Mouse (Mus musculus) ovary, postnatal 36 days (tissue): ENCODE measurements around the gene Birc6.

Experiments used
- DNase-seq: peaks from one replicate; pipeline ENCODE4 v3.0.0; 2022; ENCODE audit warnings: low spot score, mixed read lengths

Birc6 gene

DNA sequence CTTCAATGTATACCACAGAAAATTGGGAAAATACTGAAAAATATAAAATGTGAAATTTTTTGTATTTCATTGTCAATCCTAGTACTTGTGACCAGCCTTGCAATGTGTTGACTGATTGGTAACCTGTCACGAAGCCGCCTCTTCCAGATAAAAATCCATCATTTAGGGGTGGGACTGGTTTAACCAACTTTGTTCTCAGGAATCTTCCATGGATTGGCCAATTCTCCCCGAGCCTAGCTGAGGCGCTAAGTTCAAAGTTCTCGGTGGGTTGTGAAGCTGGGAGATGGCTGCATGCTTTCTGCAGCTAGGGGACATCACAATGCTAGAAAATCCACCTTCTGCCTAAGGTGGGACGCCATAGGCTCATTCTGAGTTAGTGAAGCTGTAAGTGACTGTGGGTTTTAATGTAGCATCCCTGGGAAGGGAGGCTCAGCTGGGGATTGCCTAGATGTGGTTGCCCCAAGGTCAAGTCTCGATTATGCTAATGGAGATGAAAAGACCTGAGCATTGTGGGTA lies 179.6 kb downstream of the Birc6 start:
- DNase-seq: no peak

DNA sequence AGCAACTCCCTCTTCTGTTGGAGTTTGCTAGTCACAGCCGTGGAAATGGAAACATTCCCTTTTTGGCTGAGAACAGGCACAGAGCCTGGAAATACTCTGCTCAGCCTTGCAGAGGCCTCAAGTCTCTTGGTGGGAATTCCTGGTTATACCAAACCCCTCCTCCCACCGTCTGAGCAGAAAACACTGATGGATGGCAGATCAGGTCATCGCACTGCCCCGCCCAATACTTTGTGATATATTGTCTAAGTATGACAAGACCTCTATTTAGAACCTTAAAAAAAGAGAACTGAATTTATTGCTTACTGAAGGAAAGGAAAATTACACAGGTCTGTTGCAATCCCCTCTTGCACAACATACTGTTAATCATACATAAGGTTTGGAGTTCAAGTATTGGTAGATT lies 182.6 kb downstream of the Birc6 start:
- DNase-seq: no peak

DNA sequence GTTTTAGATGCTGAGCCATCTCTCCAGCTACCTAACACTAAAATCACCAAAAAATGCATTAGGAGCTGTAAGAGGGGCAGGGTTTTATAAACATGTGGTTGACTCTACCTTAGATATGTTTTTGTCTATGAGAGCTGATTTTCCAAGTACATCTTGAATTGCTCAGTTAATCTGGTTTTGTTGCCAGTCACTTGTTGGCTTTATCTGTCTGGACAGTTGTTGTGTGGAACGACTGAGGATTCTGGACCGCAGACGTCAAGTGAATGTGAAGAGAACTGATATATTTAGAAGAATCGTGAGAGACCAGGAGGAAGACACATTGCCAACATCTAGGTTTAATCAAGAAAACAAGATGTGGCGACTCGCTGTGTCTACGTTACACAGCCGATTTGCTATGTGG lies 183.5 kb downstream of the Birc6 start:
- DNase-seq: no peak

DNA sequence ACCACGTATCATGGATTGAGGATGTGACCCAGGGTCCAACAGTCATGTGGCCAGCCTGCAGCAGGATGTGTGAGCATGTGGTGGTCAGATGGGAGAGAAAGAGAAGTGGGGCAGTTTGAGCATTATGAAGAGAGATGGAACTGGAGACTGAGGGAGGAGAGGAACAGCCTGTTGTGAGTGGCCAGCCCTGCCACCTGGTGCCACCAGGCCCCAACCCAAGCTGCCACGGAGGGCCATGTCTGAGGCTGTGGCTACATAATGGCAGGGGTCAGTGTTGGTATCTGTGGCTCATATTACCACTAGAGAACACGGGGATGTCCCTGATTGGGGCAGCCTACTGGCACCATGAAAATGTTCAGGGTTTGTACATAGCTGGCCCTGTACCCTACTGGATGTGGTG lies 187.0 kb downstream of the Birc6 start:
- no peak for DNase-seq

- DNase-seq: no peak
These were observed 187.6 kb downstream of the Birc6 start for GRCm38 (mm10) chr17:74715724-74716123.

GRCm38 (mm10) chr17:74716643-74717042 lies 188.5 kb downstream of the Birc6 start:
- no peak for DNase-seq

DNA sequence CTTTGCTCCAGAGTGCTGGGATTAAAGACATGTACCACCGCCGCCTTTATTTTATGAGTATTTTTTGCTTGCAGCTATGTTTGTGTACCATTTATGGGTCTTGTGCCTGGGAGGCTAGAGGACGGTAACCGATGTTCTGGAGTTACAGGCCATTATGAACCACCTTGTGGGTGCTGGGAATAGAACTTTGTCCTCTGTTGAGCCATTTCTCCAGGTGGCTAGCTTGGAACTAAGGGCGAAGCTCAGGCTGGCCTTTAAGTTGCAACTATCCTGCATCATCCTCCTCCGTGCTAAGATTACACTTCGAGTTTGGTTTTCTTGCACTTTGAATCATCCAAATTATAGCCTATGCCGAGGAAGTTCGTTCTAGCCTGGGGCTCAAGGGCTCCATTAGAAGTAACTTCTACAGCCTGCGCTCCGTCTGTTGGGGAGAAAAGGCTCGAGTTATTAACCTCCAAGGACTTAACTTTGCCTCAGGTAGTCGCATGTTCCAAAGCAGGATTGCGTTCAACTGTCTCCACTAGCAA lies 189.1 kb downstream of the Birc6 start:
- DNase-seq: no peak

GRCm38 (mm10) chr17:74717618-74718151 lies 189.6 kb downstream of the Birc6 start, which contains the start of gene Ttc27:
Ttc27 (plus strand) TSS chr17:74717732.
- DNase-seq: peak; percentile 93

GRCm38 (mm10) chr17:74732872-74733271 lies 204.8 kb downstream of the Birc6 start:
- DNase-seq: no peak

- DNase-seq: no peak
These were observed 207.3 kb downstream of the Birc6 start for GRCm38 (mm10) chr17:74735392-74735791.

DNA sequence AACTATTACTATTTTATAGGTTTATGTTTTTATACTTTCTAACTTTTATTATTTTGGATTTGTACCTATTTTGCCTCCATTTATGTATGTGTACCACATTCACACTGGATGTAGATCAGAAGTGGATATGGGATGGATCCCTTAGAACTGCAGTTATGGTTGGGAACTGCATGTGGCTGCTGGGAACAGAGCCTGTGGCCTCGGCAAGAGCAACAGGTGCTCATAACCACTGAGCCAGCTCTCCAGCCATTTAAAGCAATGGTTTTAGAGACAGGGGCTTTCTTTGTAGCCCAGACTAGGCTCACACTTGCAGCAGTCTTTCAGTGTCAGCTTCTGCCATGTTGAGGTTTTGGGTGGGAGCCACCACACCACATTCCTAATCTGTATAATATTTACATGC lies 221.6 kb downstream of the Birc6 start:
- no peak for DNase-seq

DNA sequence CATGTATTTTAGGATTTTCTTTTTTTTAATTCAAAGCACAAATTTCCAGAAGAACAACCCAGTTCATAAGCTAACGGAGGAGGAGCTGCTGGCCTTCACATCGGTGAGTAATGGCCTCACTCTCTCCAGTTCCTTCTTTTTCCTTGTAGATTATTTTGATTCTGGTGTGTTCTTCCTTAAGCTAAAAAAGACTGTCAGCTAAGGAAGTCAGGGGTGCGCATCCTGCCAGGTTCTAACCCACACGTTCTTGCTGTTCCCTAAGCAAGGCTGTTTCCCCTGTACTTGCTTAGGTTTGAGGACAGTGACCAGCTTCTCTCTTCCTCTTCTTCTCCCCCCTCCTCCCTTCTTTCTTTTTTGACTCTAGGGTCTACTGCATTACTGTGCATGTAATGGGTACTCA lies 222.9 kb downstream of the Birc6 start:
- no peak for DNase-seq
